8 mouse cellular contexts compared by ENCODE assay signal in the genomic region with DNA sequence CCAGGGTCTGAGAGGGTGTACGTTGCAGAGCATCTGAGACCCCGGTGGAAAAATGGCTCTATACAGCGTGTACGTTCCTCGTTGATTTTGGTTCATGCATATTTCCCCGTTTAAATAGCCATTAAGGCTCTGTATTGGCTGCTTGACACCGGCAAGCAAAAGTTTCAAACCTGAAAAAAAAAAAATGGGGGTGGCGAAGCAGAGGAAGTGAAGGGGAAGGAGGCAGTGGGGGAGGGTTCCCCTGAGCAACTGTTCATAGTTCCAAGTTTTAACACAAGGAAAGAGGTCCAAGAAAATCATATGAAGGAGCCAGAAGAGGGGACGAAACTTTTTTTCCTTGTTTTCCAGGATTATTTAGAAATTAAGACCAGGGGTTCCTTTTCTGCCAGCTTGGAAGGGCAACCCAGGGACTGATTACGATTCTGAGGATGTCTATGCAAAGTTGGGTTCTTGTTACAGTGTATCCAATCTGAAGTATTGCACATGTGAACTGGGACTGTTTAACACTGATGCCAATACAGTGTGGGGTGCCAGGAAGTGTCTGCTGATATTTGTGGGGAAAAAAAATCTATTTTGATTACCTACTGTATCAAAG. TPM values are rescaled to one million over a fixed set of nuclear protein-coding genes. Genes with fewer than 3 reads are reported as not detected.
DNase-seq lines count a peak whose midpoint lies in the region; ATAC-seq lines count a peak whose summit lies in the region.

A gene (minus strand): TSS at position 173 of the 595 bp plus-strand sequence.

- H3K9ac ChIP-seq in embryonic facial prominence, embryonic 12.5 days, result peak within 1 kb of the TSS; percentile 82
- peak within 1 kb of the TSS; percentile 82 for H3K9ac ChIP-seq in liver, embryonic 13.5 days
- peak within 1 kb of the TSS; percentile 81 for H3K9ac ChIP-seq in neural tube, embryonic 13.5 days

- 2% methylated on average over 10 of the region's 10 CpGs for WGBS in embryonic facial prominence, embryonic 12.5 days
- WGBS in hindbrain, embryonic 10.5 days, result 4% methylated on average over 10 of the region's 10 CpGs
- WGBS in liver, embryonic 13.5 days (ENCODE audit: insufficient replicate concordance), result 5% methylated on average over 10 of the region's 10 CpGs
- WGBS in neural tube, embryonic 13.5 days, result under 1% methylated on average over 10 of the region's 10 CpGs

- H3K36me3 ChIP-seq in embryonic facial prominence, embryonic 12.5 days, result no peaks in the 10 kb centered on the region
- peaks cover 9% of the 10 kb centered on the region; the same call in 1 of the 2 replicates for H3K36me3 ChIP-seq in hindbrain, embryonic 10.5 days
- no peaks in the 10 kb centered on the region for H3K36me3 ChIP-seq in liver, embryonic 13.5 days
- no peaks in the 10 kb centered on the region for H3K36me3 ChIP-seq in neural tube, embryonic 13.5 days

- H3K9me3 ChIP-seq in embryonic facial prominence, embryonic 12.5 days, result no peaks in the 10 kb centered on the region
- H3K9me3 ChIP-seq in hindbrain, embryonic 10.5 days, result no peaks in the 10 kb centered on the region
- no peaks in the 10 kb centered on the region for H3K9me3 ChIP-seq in liver, embryonic 13.5 days (replicated peaks)
- no peaks in the 10 kb centered on the region for H3K9me3 ChIP-seq in neural tube, embryonic 13.5 days

- peak; percentile 7 for DNase-seq in cerebellum, adult 11-12 months
- DNase-seq in 416B (ENCODE audit: low read depth), result peak; percentile 68
- no peak for DNase-seq in hindbrain, embryonic 10.5 days (ENCODE audit: low spot score)
- no peak for DNase-seq in liver, embryonic 13.5 days
- no peak for DNase-seq in urinary bladder, postnatal 10 days (ENCODE audit: low spot score)

- H3K4me1 ChIP-seq in embryonic facial prominence, embryonic 12.5 days, result 0 out of 2 replicates have a peak, but pooled peaks cover 3% of the 10 kb centered on the region
- H3K4me1 ChIP-seq in hindbrain, embryonic 10.5 days (replicated peaks), result peaks cover 31% of the 10 kb centered on the region
- peaks cover 55% of the 10 kb centered on the region for H3K4me1 ChIP-seq in liver, embryonic 13.5 days (replicated peaks)
- H3K4me1 ChIP-seq in neural tube, embryonic 13.5 days (replicated peaks), result peaks cover 39% of the 10 kb centered on the region

- H3K27ac ChIP-seq in embryonic facial prominence, embryonic 12.5 days, result peak within 1 kb of the TSS; percentile 89
- peak within 1 kb of the TSS; percentile 96 for H3K27ac ChIP-seq in hindbrain, embryonic 10.5 days
- peak within 1 kb of the TSS; percentile 63 for H3K27ac ChIP-seq in liver, embryonic 13.5 days
- peak within 1 kb of the TSS; percentile 92 for H3K27ac ChIP-seq in neural tube, embryonic 13.5 days (replicated peaks)

- peak within 1 kb of the TSS; percentile 86 for H3K4me2 ChIP-seq in embryonic facial prominence, embryonic 12.5 days (replicated peaks)
- H3K4me2 ChIP-seq in liver, embryonic 13.5 days, result peak within 1 kb of the TSS; percentile 98
- peak within 1 kb of the TSS; percentile 95 for H3K4me2 ChIP-seq in neural tube, embryonic 13.5 days

- peak within 1 kb of the TSS; percentile 82 for H3K4me3 ChIP-seq in embryonic facial prominence, embryonic 12.5 days
- H3K4me3 ChIP-seq in hindbrain, embryonic 10.5 days, result peak within 1 kb of the TSS; percentile 70
- H3K4me3 ChIP-seq in liver, embryonic 13.5 days (replicated peaks), result peak within 1 kb of the TSS; percentile 81
- H3K4me3 ChIP-seq in neural tube, embryonic 13.5 days, result peak within 1 kb of the TSS; percentile 83

- no peak for ATAC-seq in cerebellum, adult (ENCODE audit: insufficient number of reproducible peaks, low FRiP score, low TSS enrichment)
- no peak for ATAC-seq in embryonic facial prominence, embryonic 12.5 days (ENCODE audit: insufficient number of reproducible peaks, insufficient read depth, low FRiP score, low TSS enrichment)
- ATAC-seq in liver, embryonic 13.5 days (ENCODE audit: low read depth), result no peak
- ATAC-seq in neural tube, embryonic 13.5 days (ENCODE audit: low read depth), result no peak

- H3K27me3 ChIP-seq in embryonic facial prominence, embryonic 12.5 days, result no peaks in the 10 kb centered on the region
- H3K27me3 ChIP-seq in hindbrain, embryonic 10.5 days (ENCODE audit: insufficient read depth, poor library complexity, severe bottlenecking), result no peaks in the 10 kb centered on the region
- no peaks in the 10 kb centered on the region for H3K27me3 ChIP-seq in liver, embryonic 13.5 days
- no peaks in the 10 kb centered on the region for H3K27me3 ChIP-seq in neural tube, embryonic 13.5 days

RNA-seq across cellular contexts. Expression of the gene that starts here (rescaled TPM):
- polyA plus RNA-seq in embryonic facial prominence, embryonic 12.5 days (2016; fragmentation: Nextera tagmentation; extraction: Ambion mirVana), result not detected in 2 replicates
- polyA plus RNA-seq in hindbrain, embryonic 10.5 days (2016; fragmentation: Nextera tagmentation; extraction: Ambion mirVana), result not detected in 2 replicates
- not detected in 2 replicates for polyA plus RNA-seq in liver, embryonic 13.5 days (2015; fragmentation: Nextera tagmentation; extraction: Ambion mirVana)
- not detected in 2 replicates for polyA plus RNA-seq in neural tube, embryonic 13.5 days (2015; fragmentation: Nextera tagmentation; extraction: Ambion mirVana)

Comparison
In these comparisons a context has a peak if more than half of its experiments do, and no peak if none do; other contexts are left out.
1. DNase-seq: peak in cerebellum, adult 11-12 months (single experiment) and 416B (single experiment); none in hindbrain, embryonic 10.5 days (single experiment), liver, embryonic 13.5 days (single experiment) and urinary bladder, postnatal 10 days (single experiment).
2. Peak in every context shown above with its lines, with median percentiles within 50 percentile points of each other: H3K27ac ChIP-seq, H3K4me2 ChIP-seq, H3K4me3 ChIP-seq and H3K9ac ChIP-seq.